Mouse (Mus musculus): Measurements from ENCODE around the gene Krt83. TPM values are rescaled to one million over a fixed set of nuclear protein-coding genes. Genes with fewer than 3 reads are reported as not detected.
A peak's percentile ranks its signal among the peaks of the same experiment; 100 is the strongest.

Gene Krt83
- total RNA-seq, 2 experiments from 2014 or later, result not detected

GRCm38 (mm10) chr15:101479666-101480060 lies 11.6 kb downstream of the Krt83 start:
- DNase-seq, result no peak
- intact Hi-C loops (cut with DNase I), result no loop called here

GRCm38 (mm10) chr15:101479007-101479665 lies 12.2 kb downstream of the Krt83 start:
- intact Hi-C loops (cut with DNase I), result no loop called here
- DNase-seq, result no peak

DNA sequence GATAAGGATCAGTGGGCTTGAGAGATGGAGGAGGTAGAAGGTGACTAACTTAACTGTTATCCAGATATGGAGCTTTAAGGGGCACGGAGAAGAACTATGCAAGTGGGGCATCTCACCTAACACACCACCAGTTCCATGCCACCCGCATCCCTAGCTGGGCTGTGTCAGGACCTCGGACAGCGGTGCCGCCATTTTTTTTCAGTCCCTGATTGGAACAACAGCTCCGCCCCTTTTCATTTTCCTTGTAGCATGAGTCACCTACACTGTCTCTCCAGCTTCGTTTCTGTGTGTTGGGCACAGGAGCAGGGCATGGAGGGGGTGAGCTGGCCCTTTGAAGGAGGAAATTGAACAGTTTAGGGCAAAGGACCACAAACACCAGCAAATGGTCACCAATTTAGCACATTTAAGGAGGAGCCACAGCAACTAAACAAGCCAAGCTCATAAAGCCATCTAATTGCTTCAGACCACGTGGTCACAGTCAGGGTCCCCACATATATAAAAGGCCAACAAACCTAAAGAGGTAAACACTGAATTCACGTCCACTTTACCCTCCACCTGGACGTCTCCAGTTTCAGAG lies 18.3 kb downstream of the Krt83 start, which contains the start of gene Krt86:
Gene Krt86, plus strand, starts transcription at position 527 of the 577 bp plus-strand sequence.
- intact Hi-C loops (cut with DNase I), result no loop called here
- DNase-seq, result no peak

- DNase-seq, result no peak
- intact Hi-C loops (cut with DNase I), result no loop called here
Measured at GRCm38 (mm10) chr15:101469093-101469492, 22.2 kb downstream of the Krt83 start.

DNA sequence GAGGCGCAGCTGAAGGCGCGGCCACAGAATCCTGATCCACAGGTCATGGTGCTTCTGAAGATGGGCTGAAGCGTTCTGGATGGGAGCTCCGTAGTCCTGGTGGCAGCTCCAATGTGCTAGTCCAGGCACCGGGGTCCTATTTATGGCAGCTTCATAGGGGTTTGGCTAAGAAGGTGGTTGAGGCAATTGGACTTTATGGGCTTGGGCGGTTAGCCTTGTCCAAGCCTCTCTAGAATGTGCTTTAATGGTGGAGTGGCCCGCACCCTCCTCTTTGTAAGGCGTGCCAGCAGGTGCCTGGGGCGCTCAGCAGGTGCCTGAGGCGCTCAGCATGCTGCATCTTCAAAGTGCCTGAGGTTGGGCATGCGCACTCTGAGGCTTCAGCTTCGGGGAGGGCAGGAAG lies 27.7 kb downstream of the Krt83 start, which contains the start of gene Krt81:
Gene Krt81, minus strand, starts transcription at position 101 of the 400 bp plus-strand sequence.
- intact Hi-C loops (cut with DNase I), result no loop called here

GRCm38 (mm10) chr15:101459283-101459682 lies 32.0 kb downstream of the Krt83 start:
- intact Hi-C loops (cut with DNase I), result no loop called here
- no peak for DNase-seq

More for the DNA sequence above, 27.7 kb downstream of the Krt83 start, which contains the start of gene Krt81:
- no peak for DNase-seq

DNA sequence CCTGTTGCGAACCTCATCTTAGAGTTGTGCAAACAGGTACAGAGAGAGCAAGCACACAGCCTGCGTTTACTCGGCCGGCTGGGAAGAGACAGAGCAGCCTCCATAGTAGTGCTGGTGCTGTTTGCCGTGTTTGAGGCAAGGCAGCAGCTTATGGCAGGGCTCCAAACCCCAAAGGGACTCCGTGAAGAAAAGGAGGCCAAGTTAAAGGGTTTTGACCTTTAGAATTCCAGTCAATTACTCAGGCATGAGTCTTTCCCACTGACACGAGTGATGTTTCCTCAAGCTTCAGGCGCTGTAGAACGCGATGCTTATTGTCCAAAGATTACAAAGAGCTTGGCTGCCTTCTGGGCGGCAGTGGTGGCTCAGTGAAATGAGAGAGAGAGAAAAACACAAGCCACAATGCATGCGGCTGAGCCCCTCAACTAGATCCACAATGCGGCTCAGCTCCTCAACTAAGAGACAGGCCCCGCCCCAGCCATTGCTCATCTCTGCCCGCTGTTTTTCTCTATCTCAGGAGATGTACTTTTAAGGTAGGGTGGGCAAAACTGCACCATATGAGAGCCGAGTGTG lies 32.9 kb downstream of the Krt83 start:
- intact Hi-C loops (cut with DNase I), result no loop called here
- DNase-seq, result no peak

DNA sequence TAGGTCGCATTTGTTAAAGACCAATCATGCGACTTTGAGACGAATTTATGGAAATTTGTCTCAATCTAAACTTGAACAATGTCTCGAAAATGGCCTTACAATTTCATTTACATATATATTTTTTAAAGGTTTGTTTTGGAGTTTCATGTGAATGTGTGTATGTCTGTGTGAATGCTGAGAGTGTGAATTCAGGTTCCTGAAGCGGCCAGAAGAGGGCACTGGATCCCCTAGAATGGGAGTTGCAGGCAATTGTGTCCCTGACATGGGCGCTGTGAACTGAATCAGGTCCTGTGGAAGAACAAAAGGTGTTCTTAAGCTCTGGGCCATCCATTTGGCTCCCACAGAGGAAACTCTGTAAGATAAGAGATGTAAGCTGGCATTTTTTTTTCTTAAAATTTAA lies 35.4 kb downstream of the Krt83 start:
- DNase-seq, result no peak
- intact Hi-C loops (cut with DNase I), result no loop called here

DNA sequence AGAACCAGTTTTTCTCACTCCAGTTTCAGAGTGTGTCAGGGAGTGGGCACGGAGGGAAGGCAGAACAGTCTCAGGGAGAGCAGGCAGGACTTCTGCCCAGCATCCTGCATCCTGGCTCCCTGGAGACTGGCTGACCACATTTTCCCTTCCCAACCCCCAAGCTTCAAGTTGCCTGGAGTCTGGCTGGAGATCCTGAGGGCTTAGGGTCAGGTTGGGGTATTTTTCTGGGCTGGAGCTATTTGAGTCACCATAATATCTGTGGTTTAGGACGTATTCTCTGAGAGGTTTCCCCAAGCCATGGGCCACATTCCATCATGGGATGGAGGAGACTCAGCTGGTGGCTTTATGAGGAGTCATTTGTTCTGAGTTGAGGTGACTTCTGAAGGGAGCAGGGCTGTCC lies 36.0 kb downstream of the Krt83 start:
- no peak for DNase-seq
- intact Hi-C loops (cut with DNase I), result no loop called here

DNA sequence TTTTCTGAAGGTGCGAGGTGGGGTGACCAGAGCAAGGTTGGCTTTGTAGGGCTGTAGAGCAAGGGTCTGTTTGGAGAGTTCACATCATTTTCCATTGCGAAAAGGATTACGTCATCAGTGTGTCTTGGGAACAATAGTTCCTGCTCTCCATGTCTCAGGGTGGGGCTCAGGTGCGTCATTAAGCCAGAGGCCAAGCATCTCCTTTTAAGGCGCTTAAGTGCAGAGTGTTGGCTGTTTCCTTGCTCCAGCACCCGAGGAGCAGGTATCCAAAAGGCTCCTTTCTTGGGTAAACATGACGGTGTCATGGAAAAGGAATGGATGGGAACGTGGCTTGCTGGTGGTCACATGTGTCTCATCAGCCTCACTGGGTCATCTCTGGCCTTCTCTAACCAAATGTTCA lies 36.5 kb downstream of the Krt83 start:
- no peak for DNase-seq
- intact Hi-C loops (cut with DNase I), result no loop called here

DNA sequence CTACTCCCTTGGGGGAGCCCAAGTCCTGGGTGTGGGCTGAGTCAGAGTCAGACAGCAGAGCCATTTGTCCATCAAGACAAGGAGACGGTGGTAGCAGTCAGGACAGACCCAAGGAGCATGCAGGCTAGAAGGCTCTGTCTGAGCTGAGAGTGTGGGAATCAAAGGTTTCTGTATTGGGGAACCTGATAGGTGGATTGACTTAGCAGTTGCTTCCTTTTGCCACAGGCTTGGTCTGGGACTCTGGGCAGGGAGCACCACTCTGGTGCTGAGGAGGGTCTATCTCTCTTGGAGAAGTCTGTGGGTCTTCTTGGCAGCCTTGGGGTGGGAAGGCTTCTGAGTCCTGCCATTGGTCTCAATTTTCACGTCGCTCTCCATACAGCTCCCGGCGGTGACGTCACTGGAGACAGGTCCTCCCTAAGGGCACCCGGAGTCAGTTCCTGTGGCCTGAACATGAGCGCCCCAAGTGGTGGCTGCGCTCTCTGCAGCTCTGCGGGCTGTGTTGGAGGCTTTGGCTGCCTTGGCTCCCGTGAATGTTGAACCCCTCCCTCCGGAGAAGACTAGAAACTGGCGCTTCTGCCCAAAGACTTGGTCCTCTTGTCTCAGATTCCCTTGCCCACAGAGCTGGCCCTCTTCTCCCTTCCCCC lies 38.1 kb downstream of the Krt83 start:
- intact Hi-C loops (cut with DNase I), result loop anchor here (1.0 kb wide), 1 partner anchor 111 kb away; no protein-coding TSS in a partner anchor
- DNase-seq, result peak; percentile 72 to 74

DNA sequence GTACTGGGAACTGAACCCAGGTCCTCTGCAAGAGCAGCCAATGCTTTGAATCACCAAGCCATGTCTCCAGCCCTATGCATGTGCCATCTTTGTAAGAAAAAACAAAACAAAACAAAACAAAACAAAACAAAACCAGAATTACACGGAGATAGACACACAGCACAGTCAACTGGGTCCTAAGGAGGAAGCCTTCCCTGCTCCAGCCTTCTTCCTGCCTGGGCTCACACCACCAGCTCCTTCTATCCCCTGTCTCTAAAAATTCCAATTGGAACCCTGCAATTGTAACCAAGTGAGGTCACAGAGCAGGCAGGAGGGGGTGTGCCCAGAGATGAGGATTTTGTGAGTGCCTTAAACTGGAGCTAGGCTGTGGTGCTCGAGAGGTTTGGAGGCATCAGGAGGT lies 43.9 kb downstream of the Krt83 start, which contains the start of gene Krt88:
Gene Krt88, plus strand, starts transcription at position 301 of the 400 bp plus-strand sequence.
- intact Hi-C loops (cut with DNase I), result no loop called here

GRCm38 (mm10) chr15:101446572-101446971 lies 44.7 kb downstream of the Krt83 start:
- peak in 1 of 2 experiments; percentile 19 for DNase-seq
- intact Hi-C loops (cut with DNase I), result no loop called here

More for the DNA sequence above, 43.9 kb downstream of the Krt83 start, which contains the start of gene Krt88:
- DNase-seq, result no peak

DNA sequence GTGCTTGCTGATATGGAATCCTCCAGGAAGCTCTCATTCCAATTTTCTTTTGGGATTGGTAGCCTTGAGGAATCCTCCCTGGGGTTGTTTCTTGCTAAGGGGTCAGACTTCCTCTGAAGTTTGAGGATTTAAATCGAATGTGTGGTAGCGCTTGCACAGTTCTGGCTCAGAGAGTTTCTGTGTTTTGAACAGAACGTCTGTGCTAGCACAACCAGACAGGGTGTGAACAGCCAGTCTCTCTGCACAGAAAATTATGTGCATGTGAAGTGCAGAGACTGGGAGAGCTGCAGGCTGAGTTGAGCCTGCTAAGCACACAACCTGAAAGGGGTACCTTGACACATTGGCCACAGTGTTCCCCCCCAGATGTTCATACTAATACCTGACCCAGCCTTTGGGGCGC lies 50.5 kb downstream of the Krt83 start:
- intact Hi-C loops (cut with DNase I), result no loop called here
- DNase-seq, result no peak

- intact Hi-C loops (cut with DNase I), result no loop called here
- no peak for DNase-seq
Measured at GRCm38 (mm10) chr15:101438555-101438954, 52.8 kb downstream of the Krt83 start, which contains the start of gene Krt87. Gene Krt87 (minus strand): TSS chr15:101438804.

DNA sequence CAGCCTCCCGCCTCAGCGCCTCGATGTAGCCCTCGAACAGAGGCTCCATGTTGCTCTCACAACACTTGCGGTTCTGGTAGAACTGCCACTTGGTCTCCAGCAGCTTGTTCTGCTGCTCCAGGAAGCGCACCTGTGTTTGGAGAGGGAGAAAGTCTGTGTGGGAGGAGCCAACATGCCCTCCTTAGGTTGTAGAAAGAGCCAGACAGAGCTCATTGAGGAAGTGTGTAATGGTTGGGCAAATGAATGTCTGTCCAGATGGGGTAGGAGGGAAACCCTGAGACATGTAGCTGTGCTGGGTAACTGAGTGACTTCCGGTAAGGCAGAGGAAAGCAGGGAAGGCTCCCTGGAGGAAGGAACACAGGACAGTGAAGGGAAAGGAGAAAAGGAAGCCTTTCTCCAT lies 54.7 kb downstream of the Krt83 start:
- intact Hi-C loops (cut with DNase I), result no loop called here
- no peak for DNase-seq

Other genes starting within 250 kb of the Krt83 start
- gene Nr4a1, start 237.2 kb downstream of the Krt83 start, total RNA-seq (2021), result 100 to 1,000 TPM; 152 to 202 TPM
- 10 to 100 TPM; 30.6 to 32.6 TPM for gene Atg101, start 207.2 kb downstream of the Krt83 start, total RNA-seq (2021)
- under 1 TPM; 0.23 to 0.44 TPM for gene 6030408B16Rik, start 198.3 kb downstream of the Krt83 start, total RNA-seq (2021)
- 1 to 10 TPM; 1.9 to 2.5 TPM for gene Krt80, start 121.3 kb downstream of the Krt83 start, total RNA-seq (2021)
- under 1 TPM in 1 of 2 experiments, not detected in 1; 0.15 TPM for gene Krt7, start 80.5 kb downstream of the Krt83 start, total RNA-seq (2021)
- not detected for gene Krt87, start 52.7 kb downstream of the Krt83 start, total RNA-seq (2021)
- gene Krt88, start 43.8 kb downstream of the Krt83 start, total RNA-seq (2021), result not detected
- gene Krt81, start 27.8 kb downstream of the Krt83 start, total RNA-seq (2021), result not detected
- gene Krt86, start 18.0 kb downstream of the Krt83 start, total RNA-seq (2021), result not detected
- gene Gm49425, start 25.7 kb upstream of the Krt83 start, total RNA-seq (2021), result not detected
- not detected for gene Krt84, start 41.3 kb upstream of the Krt83 start, total RNA-seq (2021)
- gene Krt82, start 59.2 kb upstream of the Krt83 start, total RNA-seq (2021), result not detected
- gene Krt90, start 71.4 kb upstream of the Krt83 start, total RNA-seq (2021), result not detected
- not detected for gene Krt75, start 82.4 kb upstream of the Krt83 start, total RNA-seq (2021)
- not detected for gene Gm5414, start 136.7 kb upstream of the Krt83 start, total RNA-seq (2021)
- gene Gm5478, start 155.9 kb upstream of the Krt83 start, total RNA-seq (2021), result not detected
- gene Krt6b, start 188.8 kb upstream of the Krt83 start, total RNA-seq (2021), result not detected
- gene Krt6a, start 202.8 kb upstream of the Krt83 start, total RNA-seq (2021), result not detected
- under 1 TPM in 1 of 2 experiments, not detected in 1; 0.15 TPM for gene Krt5, start 221.4 kb upstream of the Krt83 start, total RNA-seq (2021)

Data from gastrocnemius, postnatal 36 days (tissue).